Comparison of ENCODE assay signal across 8 mouse cellular contexts in the genomic region with DNA sequence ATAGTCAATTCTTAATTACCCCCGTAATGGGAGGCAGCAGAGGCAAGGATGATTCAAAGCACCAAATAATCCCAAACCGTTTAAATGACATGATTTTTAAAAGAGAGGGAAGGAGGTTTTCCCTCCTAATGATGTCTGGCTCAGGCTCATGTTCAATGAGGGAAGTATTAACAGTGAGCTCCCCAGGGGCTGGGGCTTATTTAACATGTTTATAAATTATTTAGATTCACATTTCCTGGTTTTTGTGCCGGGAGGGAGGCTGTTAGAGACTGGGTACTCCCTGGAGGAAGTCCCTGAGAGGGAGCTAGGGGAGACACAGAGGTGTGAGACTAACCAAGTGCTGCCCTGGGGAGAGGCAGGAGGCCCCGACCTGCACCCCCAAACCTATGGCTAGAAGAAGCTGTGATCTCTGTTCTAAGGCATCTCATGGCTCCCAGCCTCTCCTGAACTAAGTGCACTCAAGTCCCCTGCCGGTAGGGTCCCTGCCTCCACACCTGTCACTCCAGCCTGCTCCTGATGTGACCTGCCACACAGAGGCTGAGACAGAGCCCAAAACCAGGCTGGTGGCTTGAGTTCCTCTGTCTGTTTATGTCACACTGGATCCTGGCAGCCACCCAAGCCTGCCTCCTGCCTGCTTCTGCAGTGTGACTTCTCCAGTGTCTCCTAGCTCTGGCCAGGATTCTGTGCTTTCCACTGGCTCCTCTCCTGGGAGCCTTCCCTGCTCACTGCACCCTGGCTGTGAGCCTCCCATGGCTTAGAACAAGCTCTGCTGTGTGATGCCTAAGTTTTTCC. TPM values are rescaled to one million over a fixed set of nuclear protein-coding genes. Genes with fewer than 3 reads are reported as not detected.
DNase-seq lines count a peak whose midpoint lies in the region; ATAC-seq and TF ChIP-seq lines count a peak whose summit lies in the region.

No protein-coding gene starts in this region.

- H3K4me1 ChIP-seq in heart, postnatal 0 days (ENCODE audit: control insufficient read depth, insufficient read depth): peaks cover 6% of the 10 kb centered on the region

- no peaks in the 10 kb centered on the region for H3K9me3 ChIP-seq in heart, postnatal 0 days (replicated peaks; ENCODE audit: control insufficient read depth, low read length)

- no peaks in the 10 kb centered on the region for H3K36me3 ChIP-seq in heart, postnatal 0 days (replicated peaks; ENCODE audit: control insufficient read depth, insufficient read depth, low read length)

- no peak overlapping the region for H3K4me2 ChIP-seq in heart, postnatal 0 days (ENCODE audit: low read depth, low read length)

- peak; percentile 45 to 48 for DNase-seq in kidney, postnatal 25 days
- no peak for DNase-seq in kidney, adult 9 months
- peak; percentile 51 to 65 for DNase-seq in cerebellum, postnatal 36 days
- DNase-seq in heart, postnatal 0 days (ENCODE audit: low spot score): no peak
- peak; percentile 89 for DNase-seq in lung, postnatal 10 days
- DNase-seq in embryo, embryonic 9.5 days (ENCODE audit: extremely low spot score): no peak
- no peak for DNase-seq in thymus, postnatal 10 days (ENCODE audit: low spot score in 2 of 2)
- no peak for DNase-seq in spleen, postnatal 36 days (ENCODE audit: low spot score in 2 of 2)

- H3K27me3 ChIP-seq in heart, postnatal 0 days (ENCODE audit: control insufficient read depth, insufficient read depth, low read length): peaks cover 23% of the 10 kb centered on the region

- no peak for TF ChIP-seq CTCF in heart, postnatal 0 days (IDR thresholded peaks at IDR 0.05; ENCODE audit: low read depth)

- no peak overlapping the region for H3K27ac ChIP-seq in heart, postnatal 0 days (ENCODE audit: low read depth)

- peak; percentile 58; the same call in 1 of the 2 replicates for ATAC-seq in heart, postnatal 0 days (ENCODE audit: insufficient read depth, low read depth)

- no peak overlapping the region for H3K4me3 ChIP-seq in heart, postnatal 0 days (ENCODE audit: low read depth, low read length)

- TF ChIP-seq EP300 in heart, postnatal 0 days (IDR thresholded peaks at IDR 0.05; ENCODE audit: low read depth): no peak

- WGBS in heart, postnatal 0 days: 31% methylated on average over 5 of the region's 5 CpGs

- H3K9ac ChIP-seq in heart, postnatal 0 days (replicated peaks; ENCODE audit: low read depth, low read length): no peak overlapping the region

RNA-seq across cellular contexts. Expression of a gene that starts 51.5 kb away (rescaled TPM):
- 0.31 and 4.8 TPM in 2 replicates for total RNA-seq in heart, postnatal 0 days (2014; rRNA removed; ENCODE audit: low replicate concordance)
- polyA plus RNA-seq in heart, postnatal 0 days (2015; fragmentation: Nextera tagmentation; extraction: Ambion mirVana): 0.49 and 0.67 TPM in 2 replicates

Comparison
In these comparisons a context has a peak if more than half of its experiments do, and no peak if none do; other contexts are left out.
1. DNase-seq: peak in kidney, postnatal 25 days (2 of 2), cerebellum, postnatal 36 days (2 of 2) and lung, postnatal 10 days (single experiment); none in kidney, adult 9 months (single experiment), heart, postnatal 0 days (single experiment), embryo, embryonic 9.5 days (single experiment), thymus, postnatal 10 days (0 of 2) and spleen, postnatal 36 days (0 of 2).